Mouse (Mus musculus) cerebellum, adult (tissue): Measurements from ENCODE around the gene Ciita.

Experiments used
- ATAC-seq: cut with Nextera tagmentation; 2 replicates; pipeline ENCODE4 v1.9.2; 2017; ENCODE audit warnings: mild to moderate bottlenecking, moderate library complexity, mixed read lengths; ENCODE audit not compliant: insufficient number of reproducible peaks, low FRiP score, low TSS enrichment

The Ciita gene

GRCm38 (mm10) chr16:10468201-10468600 is 11.7 kb upstream of the Ciita start:
- no peak for ATAC-seq

GRCm38 (mm10) chr16:10471950-10472349 is 7.9 kb upstream of the Ciita start:
- no peak for ATAC-seq

GRCm38 (mm10) chr16:10474956-10475355 is 4.9 kb upstream of the Ciita start:
- no peak for ATAC-seq

- ATAC-seq = no peak
Observed at GRCm38 (mm10) chr16:10475919-10476318, 3.9 kb upstream of the Ciita start.

- no peak for ATAC-seq
Observed at GRCm38 (mm10) chr16:10482343-10482742, 2.5 kb downstream of the Ciita start.

- no peak for ATAC-seq
Observed at GRCm38 (mm10) chr16:10486993-10487392, 7.1 kb downstream of the Ciita start.

GRCm38 (mm10) chr16:10487895-10488493 is 8.1 kb downstream of the Ciita start:
- no peak for ATAC-seq

GRCm38 (mm10) chr16:10488769-10489481 is 9.1 kb downstream of the Ciita start:
- ATAC-seq = no peak

GRCm38 (mm10) chr16:10489483-10489882 is 9.6 kb downstream of the Ciita start:
- ATAC-seq = no peak

- no peak for ATAC-seq
Observed at GRCm38 (mm10) chr16:10489904-10490457, 10.1 kb downstream of the Ciita start.

- ATAC-seq = no peak
Observed at GRCm38 (mm10) chr16:10490503-10491150, 10.8 kb downstream of the Ciita start.

- no peak for ATAC-seq
Observed at GRCm38 (mm10) chr16:10491716-10492115, 11.9 kb downstream of the Ciita start.

- no peak for ATAC-seq
Observed at GRCm38 (mm10) chr16:10492587-10492986, 12.7 kb downstream of the Ciita start.

- no peak for ATAC-seq
Observed at GRCm38 (mm10) chr16:10495824-10496298, 16.0 kb downstream of the Ciita start.

GRCm38 (mm10) chr16:10498096-10498602 is 18.3 kb downstream of the Ciita start:
- ATAC-seq = no peak

GRCm38 (mm10) chr16:10499122-10499521 is 19.3 kb downstream of the Ciita start:
- no peak for ATAC-seq

- ATAC-seq = no peak
Observed at GRCm38 (mm10) chr16:10501865-10502264, 22.0 kb downstream of the Ciita start.

GRCm38 (mm10) chr16:10503058-10503457 is 23.2 kb downstream of the Ciita start:
- ATAC-seq = no peak

GRCm38 (mm10) chr16:10507445-10507844 is 27.6 kb downstream of the Ciita start:
- no peak for ATAC-seq

GRCm38 (mm10) chr16:10508691-10509090 is 28.8 kb downstream of the Ciita start:
- no peak for ATAC-seq
